ENCODE assay signal across 22 mouse cellular contexts in the genomic region with DNA sequence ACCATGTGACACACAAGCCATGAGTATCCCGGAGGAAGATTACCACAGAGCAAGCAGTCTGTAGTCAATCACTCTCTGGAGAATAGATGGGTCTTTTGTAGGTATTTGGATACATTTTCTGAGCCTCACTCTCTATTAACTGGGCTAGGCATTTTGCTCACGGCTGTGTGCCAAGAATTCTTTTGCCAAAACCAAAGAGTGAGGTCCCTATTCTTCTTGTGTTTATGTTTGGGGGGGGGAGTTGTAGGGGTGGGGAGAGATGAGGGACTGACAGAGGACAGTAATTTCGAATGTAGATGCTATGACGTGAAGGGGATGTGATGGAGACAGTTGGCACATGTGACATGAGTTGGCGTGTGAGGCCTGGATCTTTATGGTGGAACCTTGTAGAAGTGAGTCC. TPM values are rescaled to one million over a fixed set of nuclear protein-coding genes. Genes with fewer than 3 reads are reported as not detected.
DNase-seq lines count a peak whose midpoint lies in the region; ATAC-seq lines count a peak whose summit lies in the region.
"Had no signal": no experiment of that assay in that cellular context is flagged by ENCODE, and none has a peak within 500 bp of the region (broad histone marks: within the 10 kb centered on the region; RNA-seq: fewer than 3 reads in every experiment).

No protein-coding gene starts in this region.

- H3K4me2 ChIP-seq in hindbrain, embryonic 15.5 days: no peak overlapping the region; the same call in 1 of the 2 replicates
- peak overlapping the region; percentile 40; the same call in 1 of the 2 replicates for H3K4me2 ChIP-seq in lung, embryonic 16.5 days (ENCODE audit: low read depth, low read length)
- H3K4me2 ChIP-seq: midbrain, embryonic 12.5 days had no signal

- H3K9ac ChIP-seq in hindbrain, embryonic 15.5 days: no peak overlapping the region
- H3K9ac ChIP-seq in lung, embryonic 16.5 days (ENCODE audit: low read length): no peak overlapping the region
- H3K9ac ChIP-seq: heart, embryonic 12.5 days; intestine, embryonic 15.5 days; liver, postnatal 0 days; midbrain, embryonic 12.5 days had no signal

- DNase-seq in hindbrain, embryonic 10.5 days (ENCODE audit: low spot score): no peak
- DNase-seq in lung, postnatal 4 days: no peak
- no peak for DNase-seq in limb, embryonic 10.5 days (ENCODE audit: low spot score)
- no peak for DNase-seq in urinary bladder, postnatal 25 days (ENCODE audit: low spot score)
- DNase-seq: B cell, adult 2 months; gastrocnemius, postnatal 10 days; heart, adult 11 months; heart, postnatal 14 days; liver, postnatal 0 days; thymus, adult 2 months had no signal

- H3K27me3 ChIP-seq in hindbrain, embryonic 15.5 days: no peaks in the 10 kb centered on the region
- peaks cover 15% of the 10 kb centered on the region; the same call in 1 of the 2 replicates for H3K27me3 ChIP-seq in hindbrain, embryonic 10.5 days (ENCODE audit: insufficient read depth, poor library complexity, severe bottlenecking)
- H3K27me3 ChIP-seq in lung, embryonic 16.5 days (ENCODE audit: control insufficient read depth, insufficient read depth, low read depth, low read length): no peaks in the 10 kb centered on the region
- H3K27me3 ChIP-seq in limb, embryonic 10.5 days (ENCODE audit: low read depth, poor library complexity, severe bottlenecking): no peaks in the 10 kb centered on the region
- H3K27me3 ChIP-seq: intestine, embryonic 15.5 days had no signal

- H3K4me1 ChIP-seq in hindbrain, embryonic 15.5 days (replicated peaks): peaks cover 27% of the 10 kb centered on the region
- H3K4me1 ChIP-seq in hindbrain, embryonic 10.5 days (replicated peaks): peaks cover 14% of the 10 kb centered on the region
- peaks cover 15% of the 10 kb centered on the region for H3K4me1 ChIP-seq in lung, embryonic 16.5 days (replicated peaks; ENCODE audit: control insufficient read depth, insufficient read depth, low read length)
- H3K4me1 ChIP-seq in limb, embryonic 10.5 days: peaks cover 36% of the 10 kb centered on the region
- H3K4me1 ChIP-seq: heart, embryonic 12.5 days; intestine, embryonic 15.5 days had no signal

- WGBS in hindbrain, embryonic 15.5 days: 60% methylated on average over 5 of the region's 5 CpGs
- WGBS in hindbrain, embryonic 10.5 days: 82% methylated on average over 5 of the region's 5 CpGs
- 43% methylated on average over 5 of the region's 5 CpGs for WGBS in lung, embryonic 16.5 days
- WGBS in limb, embryonic 10.5 days: 61% methylated on average over 5 of the region's 5 CpGs

- no peaks in the 10 kb centered on the region for H3K36me3 ChIP-seq in hindbrain, embryonic 15.5 days
- H3K36me3 ChIP-seq in hindbrain, embryonic 10.5 days: no peaks in the 10 kb centered on the region
- H3K36me3 ChIP-seq in lung, embryonic 16.5 days (ENCODE audit: control insufficient read depth, insufficient read depth, low read length): no peaks in the 10 kb centered on the region
- H3K36me3 ChIP-seq in limb, embryonic 10.5 days: no peaks in the 10 kb centered on the region
- H3K36me3 ChIP-seq: heart, embryonic 12.5 days; intestine, embryonic 15.5 days; midbrain, embryonic 12.5 days had no signal

- H3K27ac ChIP-seq in hindbrain, embryonic 15.5 days (replicated peaks): 0 out of 2 replicates have a peak overlapping the region, but pooled peaks have one; percentile 14
- H3K27ac ChIP-seq in hindbrain, embryonic 10.5 days: no peak overlapping the region
- no peak overlapping the region for H3K27ac ChIP-seq in lung, embryonic 16.5 days (ENCODE audit: low read length)
- peak overlapping the region; percentile 61 for H3K27ac ChIP-seq in limb, embryonic 10.5 days
- H3K27ac ChIP-seq: intestine, embryonic 15.5 days; midbrain, embryonic 12.5 days had no signal

- no peaks in the 10 kb centered on the region for H3K9me3 ChIP-seq in hindbrain, embryonic 15.5 days
- H3K9me3 ChIP-seq in hindbrain, embryonic 10.5 days: peaks cover 6% of the 10 kb centered on the region; the same call in 1 of the 2 replicates
- H3K9me3 ChIP-seq in lung, embryonic 16.5 days (ENCODE audit: control insufficient read depth, low read length): no peaks in the 10 kb centered on the region
- H3K9me3 ChIP-seq in limb, embryonic 10.5 days (replicated peaks): no peaks in the 10 kb centered on the region
- H3K9me3 ChIP-seq: intestine, embryonic 15.5 days; midbrain, embryonic 12.5 days had no signal

- no peak for ATAC-seq in hindbrain, embryonic 15.5 days (ENCODE audit: low FRiP score, low read depth)
- peak; percentile 43; the same call in 1 of the 2 replicates for ATAC-seq in lung, embryonic 16.5 days (ENCODE audit: low read depth)
- no peak for ATAC-seq in inflammation-experienced regulatory T-cells, adult 6 months
- ATAC-seq: intestine, embryonic 15.5 days; liver, postnatal 0 days had no signal

- no peak overlapping the region for H3K4me3 ChIP-seq in hindbrain, embryonic 15.5 days
- no peak overlapping the region for H3K4me3 ChIP-seq in hindbrain, embryonic 10.5 days
- H3K4me3 ChIP-seq in lung, embryonic 16.5 days (ENCODE audit: low read length): no peak overlapping the region
- H3K4me3 ChIP-seq in limb, embryonic 10.5 days: peak overlapping the region; percentile 26
- H3K4me3 ChIP-seq: heart, embryonic 12.5 days; intestine, embryonic 15.5 days; midbrain, embryonic 12.5 days had no signal

RNA-seq across cellular contexts. Expression of a gene that starts 47.9 kb away (rescaled TPM):
- 95.7 and 98.3 TPM in 2 replicates for polyA plus RNA-seq in hindbrain, embryonic 15.5 days (2015; fragmentation: Nextera tagmentation; extraction: Ambion mirVana)
- 12.3 and 26.5 TPM in 2 replicates for polyA plus RNA-seq in hindbrain, embryonic 10.5 days (2016; fragmentation: Nextera tagmentation; extraction: Ambion mirVana)
- 19.6 and 21.0 TPM in 2 replicates for polyA plus RNA-seq in lung, embryonic 16.5 days (2015; fragmentation: Nextera tagmentation; extraction: Ambion mirVana)
- 2.0 and 3.3 TPM in 2 replicates for polyA plus RNA-seq in limb, embryonic 10.5 days (2016; fragmentation: Nextera tagmentation; extraction: Ambion mirVana)
- polyA plus RNA-seq in inflammation-experienced regulatory T-cells, adult 6 months (2017; shearing (Covaris generic)): 1 to 10 TPM; 1.5 to 6.7 (median 2.2) TPM

RNA-seq across cellular contexts. Expression of a gene that starts 53.3 kb away (rescaled TPM):
- not detected in 2 replicates for polyA plus RNA-seq in hindbrain, embryonic 15.5 days (2015; fragmentation: Nextera tagmentation; extraction: Ambion mirVana)
- not detected in 2 replicates for polyA plus RNA-seq in hindbrain, embryonic 10.5 days (2016; fragmentation: Nextera tagmentation; extraction: Ambion mirVana)
- not detected in 2 replicates for polyA plus RNA-seq in lung, embryonic 16.5 days (2015; fragmentation: Nextera tagmentation; extraction: Ambion mirVana)
- not detected in 2 replicates for polyA plus RNA-seq in limb, embryonic 10.5 days (2016; fragmentation: Nextera tagmentation; extraction: Ambion mirVana)
- not detected for polyA plus RNA-seq in inflammation-experienced regulatory T-cells, adult 6 months (2017; shearing (Covaris generic))
- polyA plus RNA-seq: cortical plate, adult 2 months; embryonic facial prominence, embryonic 11.5 days; heart, embryonic 12.5 days; intestine, embryonic 15.5 days; kidney, embryonic 16.5 days; large intestine, adult 2 months; liver, adult 2 months; liver, postnatal 0 days; midbrain, embryonic 12.5 days; stomach, embryonic 16.5 days; thymus, adult 2 months had no signal

Comparison
In these comparisons a context has a peak if more than half of its experiments do, and no peak if none do; other contexts are left out.
1. H3K27ac ChIP-seq: peak in hindbrain, embryonic 15.5 days (single experiment) and limb, embryonic 10.5 days (single experiment); none in hindbrain, embryonic 10.5 days (single experiment) and lung, embryonic 16.5 days (single experiment).